Mouse (Mus musculus): ENCODE data around the gene Shank2.

- TF ChIP-seq CTCF (IDR thresholded peaks at IDR 0.05; ENCODE audit: borderline replicate concordance, extremely low read depth, insufficient read depth, insufficient read length): no peak
- TF ChIP-seq POLR2A (IDR thresholded peaks at IDR 0.05; ENCODE audit: borderline replicate concordance, extremely low read depth, insufficient read depth, insufficient read length, poor library complexity, severe bottlenecking): no peak
Observed at GRCm38 (mm10) chr7:144106352-144107011, 104.8 kb downstream of the Shank2 start.

All from brain, embryonic 14.5 days (tissue).